Mouse (Mus musculus): ENCODE results near the gene Fam43b.
"Not testable (repeated sequence)": the region's sequence is repeated elsewhere in the genome, so short reads cannot be mapped to it uniquely, and the experiment has no call there.

The Fam43b gene

GRCm38 (mm10) chr4:138395971-138396645, at the start of gene Fam43b:
Gene Fam43b (minus strand): TSS chr4:138396528.
- DNase-seq (ENCODE audit: low read depth, low spot score) = peak; percentile 87

GRCm38 (mm10) chr4:138444941-138445340, 48.6 kb upstream of the Fam43b start:
- peak; percentile 97 for DNase-seq (ENCODE audit: low read depth, low spot score)

GRCm38 (mm10) chr4:138440062-138440461, 43.7 kb upstream of the Fam43b start:
- DNase-seq (ENCODE audit: low read depth, low spot score) = no peak

- DNase-seq (ENCODE audit: low read depth, low spot score) = peak; percentile 97
Measured at GRCm38 (mm10) chr4:138434347-138435316, 38.3 kb upstream of the Fam43b start, which contains the start of gene Mul1. Gene Mul1 (plus strand): TSS chr4:138434671.

- DNase-seq (ENCODE audit: low read depth, low spot score) = no peak
Measured at GRCm38 (mm10) chr4:138431340-138431739, 35.0 kb upstream of the Fam43b start.

GRCm38 (mm10) chr4:138429778-138430177, 33.5 kb upstream of the Fam43b start:
- DNase-seq (ENCODE audit: low read depth, low spot score) = peak; percentile 67

- DNase-seq (ENCODE audit: low read depth, low spot score) = peak; percentile 91
Measured at GRCm38 (mm10) chr4:138426778-138427705, 30.7 kb upstream of the Fam43b start.

- not testable (repeated sequence) for DNase-seq (ENCODE audit: low read depth, low spot score)
Measured at GRCm38 (mm10) chr4:138425604-138426003, 29.3 kb upstream of the Fam43b start.

- no peak for DNase-seq (ENCODE audit: low read depth, low spot score)
Measured at GRCm38 (mm10) chr4:138425028-138425427, 28.7 kb upstream of the Fam43b start.

- peak; percentile 67 for DNase-seq (ENCODE audit: low read depth, low spot score)
Measured at GRCm38 (mm10) chr4:138418340-138418957, 22.1 kb upstream of the Fam43b start.

GRCm38 (mm10) chr4:138417882-138418281, 21.6 kb upstream of the Fam43b start:
- peak; percentile 65 for DNase-seq (ENCODE audit: low read depth, low spot score)

- peak; percentile 97 for DNase-seq (ENCODE audit: low read depth, low spot score)
Measured at GRCm38 (mm10) chr4:138416414-138416813, 20.1 kb upstream of the Fam43b start.

GRCm38 (mm10) chr4:138415991-138416390, 19.7 kb upstream of the Fam43b start:
- no peak for DNase-seq (ENCODE audit: low read depth, low spot score)

GRCm38 (mm10) chr4:138414725-138415124, 18.4 kb upstream of the Fam43b start:
- no peak for DNase-seq (ENCODE audit: low read depth, low spot score)

- peak; percentile 59 for DNase-seq (ENCODE audit: low read depth, low spot score)
Measured at GRCm38 (mm10) chr4:138411504-138412121, 15.3 kb upstream of the Fam43b start.

GRCm38 (mm10) chr4:138411011-138411410, 14.7 kb upstream of the Fam43b start:
- peak; percentile 80 for DNase-seq (ENCODE audit: low read depth, low spot score)

GRCm38 (mm10) chr4:138407479-138408194, 11.3 kb upstream of the Fam43b start:
- peak; percentile 76 for DNase-seq (ENCODE audit: low read depth, low spot score)

- DNase-seq (ENCODE audit: low read depth, low spot score) = peak; percentile 71
Measured at GRCm38 (mm10) chr4:138404806-138405205, 8.5 kb upstream of the Fam43b start.

GRCm38 (mm10) chr4:138396711-138397110, 383 bp upstream of the Fam43b start:
- no peak for DNase-seq (ENCODE audit: low read depth, low spot score)
